Mouse (Mus musculus) brain, embryonic 14.5 days (tissue): Measurements from ENCODE around the gene Hcrtr1. TPM values are rescaled to one million over a fixed set of nuclear protein-coding genes. Genes with fewer than 3 reads are reported as not detected.

Experiments used
- DNase-seq: peaks from one replicate; pipeline ENCODE4 v3.0.0-alpha.2; 2011; ENCODE audit warnings: low read depth
- CTCF ChIP-seq: fragments of 200-500 bp; IDR thresholded peaks from 2 replicates; pipeline ENCODE4 v1.5.1; 2012; ENCODE audit warnings: inconsistent platforms, mild to moderate bottlenecking, moderate library complexity, borderline replicate concordance; ENCODE audit not compliant: insufficient read depth, insufficient read length; ENCODE audit errors: extremely low read depth
- POLR2A ChIP-seq: fragments of 200-500 bp; IDR thresholded peaks from 2 replicates; pipeline ENCODE4 v1.6.1; 2012; ENCODE audit warnings: mild to moderate bottlenecking, inconsistent platforms, borderline replicate concordance; ENCODE audit not compliant: poor library complexity, insufficient read depth, insufficient read length, severe bottlenecking; ENCODE audit errors: extremely low read depth
- polyA plus RNA-seq: library from polyadenylated mRNA; depleted of rRNA; stranded (reverse); fragments of >200 nt; gene quantifications from 2 replicates; pipeline ENCODE4 v1.2.3, GENCODE M21; 2012

Gene Hcrtr1
- polyA plus RNA-seq, 1 experiment, result 2.0 TPM

DNA sequence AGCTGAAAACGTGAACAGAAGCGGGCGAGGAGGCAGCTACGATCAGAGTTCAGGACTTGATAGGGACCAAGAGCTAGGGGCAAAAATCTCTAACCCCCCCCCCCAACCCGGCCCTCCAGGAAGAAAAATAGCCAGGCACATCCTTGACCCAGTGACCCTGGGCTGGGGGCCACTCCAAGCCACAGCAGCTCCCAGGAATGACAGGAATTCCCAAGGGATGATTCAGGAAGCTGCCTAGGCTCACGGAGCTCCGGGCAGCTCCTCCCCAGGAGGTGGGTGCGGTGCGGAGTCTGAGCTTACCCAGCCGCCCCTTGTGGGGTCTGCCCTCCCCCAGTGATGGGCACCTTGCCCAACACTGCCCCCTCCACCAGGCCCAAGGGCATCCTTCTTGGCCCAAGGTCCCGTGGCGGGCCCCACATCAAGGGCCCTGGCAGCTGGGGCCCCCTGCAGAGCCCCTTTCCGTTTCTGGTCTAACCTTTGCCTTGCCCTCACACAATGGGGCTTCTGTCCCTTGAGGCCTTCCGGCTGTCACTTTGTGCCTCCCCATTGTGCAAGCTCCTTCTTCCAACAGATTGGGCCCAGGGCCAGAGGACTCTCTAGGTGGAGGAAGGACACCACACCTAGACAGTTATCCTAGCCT is 36.0 kb upstream of the Hcrtr1 start, which contains the start of gene Tinagl1:
Gene Tinagl1 (minus strand): TSS at position 51 of the 640 bp plus-strand sequence.
- DNase-seq, result no peak
- TF ChIP-seq CTCF, result no peak
- TF ChIP-seq POLR2A, result no peak

DNA sequence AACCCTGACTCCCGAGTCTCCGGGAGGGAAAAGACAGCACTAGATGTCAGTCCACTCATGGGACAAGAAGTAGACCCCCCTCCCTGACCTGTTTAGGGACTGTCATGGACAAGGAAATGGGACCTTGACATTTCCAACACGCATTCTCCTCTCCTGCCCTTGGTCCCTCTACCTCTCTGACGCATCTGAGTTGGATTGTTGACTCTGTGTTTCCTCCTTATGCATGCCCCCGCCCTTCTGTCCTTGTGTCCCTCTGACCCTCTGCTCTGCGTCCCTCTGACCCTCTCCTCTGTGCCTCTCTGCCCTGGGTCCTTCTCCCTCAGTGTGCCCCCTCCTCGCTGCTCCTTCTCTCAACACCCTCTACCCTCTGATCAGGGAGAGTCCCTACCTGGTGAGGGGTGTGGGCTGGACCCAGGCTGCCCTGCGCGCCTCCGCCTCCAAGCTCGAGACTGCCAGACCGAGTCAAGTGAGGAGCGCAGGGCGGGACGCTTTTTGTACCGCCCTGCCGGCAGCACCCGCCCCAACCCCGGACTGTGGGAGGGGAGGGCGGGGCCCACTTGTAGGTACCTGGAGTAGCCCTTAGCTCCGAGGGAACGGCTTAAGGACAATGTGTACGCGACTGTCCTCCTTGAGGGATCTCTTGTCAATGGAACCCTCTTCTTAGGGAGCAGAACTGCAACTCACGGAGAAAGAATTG is 35.3 kb upstream of the Hcrtr1 start:
- TF ChIP-seq POLR2A, result no peak
- TF ChIP-seq CTCF, result no peak
- DNase-seq, result no peak

DNA sequence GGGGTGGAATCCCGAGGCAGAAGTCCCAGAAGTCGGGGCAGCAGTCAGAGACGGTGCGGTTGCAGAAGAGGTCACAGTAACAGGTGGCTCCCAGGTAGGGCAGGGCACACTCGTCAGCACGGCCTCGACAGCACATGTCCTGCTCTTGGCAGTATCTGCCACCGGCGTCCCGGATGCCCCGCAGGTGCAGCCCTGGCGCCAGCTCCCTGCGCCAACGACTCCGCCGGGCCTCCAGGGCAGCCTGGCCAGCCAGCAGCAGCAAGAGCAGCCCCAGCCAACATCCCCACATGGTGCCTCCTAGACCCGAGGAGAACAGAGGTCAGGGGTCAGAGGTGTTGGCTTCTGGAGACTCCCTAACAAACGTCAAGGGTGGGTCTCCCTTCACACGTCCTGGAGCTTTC is 34.8 kb upstream of the Hcrtr1 start:
- no peak for DNase-seq
- TF ChIP-seq POLR2A (no peak), CTCF (no peak)

DNA sequence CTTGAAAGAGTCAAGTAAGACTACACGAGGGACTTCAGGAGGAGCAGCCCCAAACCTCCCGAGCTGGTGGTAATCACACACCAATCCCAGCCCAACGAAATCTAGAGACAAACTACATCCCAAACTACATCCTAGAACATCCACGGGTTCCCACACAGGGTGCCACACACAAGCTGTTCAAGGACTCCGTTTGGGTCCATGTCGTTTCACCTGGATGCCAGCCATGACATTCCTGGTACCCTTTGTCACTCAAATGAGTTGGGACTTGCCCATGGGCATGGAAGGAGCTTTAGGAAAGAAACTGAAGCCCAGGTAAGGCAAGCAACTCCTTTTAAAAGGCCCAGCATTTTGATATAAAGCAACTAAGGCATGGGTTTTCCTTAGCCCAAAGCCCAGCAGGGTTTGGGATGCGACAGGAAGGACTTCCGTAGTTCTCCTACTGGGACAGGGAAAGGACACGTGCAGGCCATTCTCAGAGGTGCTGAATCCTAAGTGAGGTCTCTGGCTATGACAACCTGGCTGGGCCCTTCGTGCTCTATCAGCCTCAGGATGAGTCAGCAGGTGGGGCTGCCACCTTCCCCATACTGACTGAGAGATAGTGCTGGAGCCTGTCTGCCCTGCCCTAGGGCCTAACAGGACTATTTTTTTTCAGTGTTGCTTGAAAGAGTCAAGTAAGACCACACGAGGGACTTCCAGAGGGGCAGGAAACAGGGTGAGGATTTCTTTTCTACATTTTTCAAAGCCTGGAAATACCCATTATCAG is 34.1 kb upstream of the Hcrtr1 start:
- DNase-seq, result no peak
- no peak for TF ChIP-seq POLR2A
- no peak for TF ChIP-seq CTCF

DNA sequence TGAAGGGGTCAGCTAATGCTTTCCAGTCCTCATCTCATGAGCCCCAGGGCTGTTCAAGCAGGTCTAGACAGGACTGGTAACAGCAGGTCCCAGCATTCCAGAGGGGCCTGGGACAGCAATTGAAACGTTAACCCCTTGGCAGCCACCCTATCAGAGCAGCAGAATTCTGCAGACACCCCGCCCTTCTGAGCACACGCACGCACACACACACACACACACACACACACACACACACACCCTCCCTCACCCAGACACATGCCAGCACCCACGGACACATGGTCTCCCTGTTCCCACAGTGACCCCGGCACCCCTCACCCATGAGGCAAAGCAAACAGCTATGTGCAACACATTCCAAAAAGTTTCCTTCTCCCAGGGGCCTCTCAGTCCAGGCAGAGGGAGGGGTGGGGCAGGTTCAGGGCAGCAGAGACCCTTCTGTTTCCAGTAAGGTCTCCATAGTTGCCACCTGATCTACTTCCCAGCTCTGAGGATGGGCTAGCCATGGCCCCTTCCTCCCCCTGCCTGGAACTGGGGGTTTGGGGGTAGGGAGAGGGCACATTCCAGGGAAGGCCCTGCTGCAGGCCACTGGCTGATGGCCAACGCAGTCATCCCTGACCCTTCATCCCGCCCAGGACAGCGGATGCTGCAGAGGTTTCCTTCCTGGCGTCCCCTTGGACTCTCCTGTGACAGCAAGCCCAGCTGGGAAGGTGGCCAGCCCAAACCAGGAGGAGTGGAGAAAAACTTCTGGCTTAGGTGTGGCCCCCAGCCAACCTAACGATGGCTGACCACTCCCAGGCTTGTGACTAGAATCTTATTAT is 33.0 kb upstream of the Hcrtr1 start:
- TF ChIP-seq CTCF (no peak), POLR2A (no peak)
- DNase-seq, result no peak

DNA sequence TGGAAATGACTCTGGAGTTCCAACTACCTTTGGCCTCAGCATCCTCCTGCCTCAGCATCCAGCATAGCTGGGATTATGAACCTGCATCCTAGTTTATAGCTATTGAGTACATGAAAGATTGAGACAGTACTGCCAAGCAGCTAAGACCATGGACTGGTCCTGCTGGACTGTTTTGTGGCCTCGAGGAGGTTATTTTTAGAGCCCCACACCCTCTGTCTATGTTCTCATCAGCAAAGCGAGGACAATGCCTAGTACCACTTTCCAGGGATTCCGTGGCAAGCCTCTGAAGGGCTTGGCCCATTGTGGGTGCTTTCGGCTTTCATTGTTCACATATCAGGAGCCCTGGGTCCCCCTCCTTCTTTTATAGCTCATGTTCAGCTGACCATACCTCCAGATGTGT is 31.2 kb upstream of the Hcrtr1 start:
- DNase-seq, result no peak
- TF ChIP-seq POLR2A (no peak), CTCF (no peak)

DNA sequence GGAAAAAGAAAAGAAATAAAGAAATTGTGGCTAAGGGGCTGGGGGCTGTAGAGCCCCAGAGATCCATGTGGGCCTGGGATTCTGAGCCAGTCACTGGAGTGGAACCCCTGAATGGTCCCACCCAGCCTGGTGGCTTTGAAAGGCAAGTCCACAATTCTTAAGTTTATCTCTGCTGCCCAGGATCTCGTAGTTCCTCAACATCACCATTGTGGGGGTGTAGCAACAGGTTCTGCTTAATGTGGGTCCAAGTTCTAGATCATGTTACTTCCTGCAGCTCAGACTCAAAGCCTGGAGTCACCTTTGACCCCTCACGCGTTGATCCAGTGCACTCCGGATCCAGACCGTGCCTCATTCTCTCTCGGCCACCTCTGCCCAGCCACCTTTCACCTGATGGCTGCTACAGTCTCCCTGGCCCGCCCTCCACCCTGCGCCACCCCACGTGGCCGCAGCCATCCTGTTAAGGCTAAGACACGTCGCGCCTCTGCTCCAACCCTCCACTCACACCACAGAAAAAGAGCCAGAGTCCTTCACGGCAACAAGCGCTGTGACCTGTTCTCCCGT is 30.3 kb upstream of the Hcrtr1 start:
- no peak for TF ChIP-seq CTCF
- TF ChIP-seq POLR2A, result no peak
- no peak for DNase-seq

DNA sequence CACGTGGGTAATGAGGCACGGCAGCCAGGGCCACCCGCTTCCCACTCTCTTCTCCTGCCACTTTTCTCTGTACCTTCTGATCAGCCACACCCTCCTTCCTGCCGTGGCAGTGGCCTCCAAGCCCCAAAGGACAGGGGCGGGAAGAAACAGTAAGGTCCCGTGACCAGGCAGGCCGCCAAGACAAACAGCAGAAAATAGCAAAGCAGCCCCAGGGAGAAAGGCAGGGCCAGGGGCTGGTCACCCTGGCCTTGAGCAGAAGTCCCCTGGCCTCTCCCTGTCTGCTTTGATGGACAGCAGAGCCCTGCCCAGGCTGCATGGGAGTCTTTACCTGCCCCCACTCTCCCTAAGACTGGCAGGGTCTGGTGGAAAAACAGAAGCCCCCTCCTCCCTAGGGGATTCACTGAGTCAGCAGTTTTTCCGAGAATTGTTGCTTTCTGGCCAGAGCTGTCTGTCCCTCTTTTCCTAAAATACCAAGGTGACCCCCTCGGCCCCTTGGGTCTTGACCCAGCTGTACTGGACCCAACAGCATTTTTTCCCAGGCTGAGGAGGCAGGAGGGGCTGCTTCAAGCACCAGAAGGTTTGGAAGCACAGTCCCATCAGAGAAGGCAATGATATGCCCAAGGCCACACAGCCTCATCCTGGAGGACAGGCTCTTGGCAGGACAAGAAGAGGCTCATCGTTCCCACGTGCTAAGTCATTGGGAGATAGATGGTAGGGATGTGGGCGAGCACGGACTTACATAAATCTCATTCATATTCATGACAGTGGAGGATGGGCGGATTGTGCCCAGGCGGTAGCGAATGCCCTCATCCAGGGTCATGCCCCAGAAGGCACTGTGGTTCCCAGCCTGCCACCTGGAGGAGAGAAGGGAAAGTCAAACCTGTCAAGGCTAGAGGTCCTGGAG is 29.4 kb upstream of the Hcrtr1 start:
- TF ChIP-seq CTCF (no peak), POLR2A (no peak)
- peak; percentile 54 for DNase-seq

DNA sequence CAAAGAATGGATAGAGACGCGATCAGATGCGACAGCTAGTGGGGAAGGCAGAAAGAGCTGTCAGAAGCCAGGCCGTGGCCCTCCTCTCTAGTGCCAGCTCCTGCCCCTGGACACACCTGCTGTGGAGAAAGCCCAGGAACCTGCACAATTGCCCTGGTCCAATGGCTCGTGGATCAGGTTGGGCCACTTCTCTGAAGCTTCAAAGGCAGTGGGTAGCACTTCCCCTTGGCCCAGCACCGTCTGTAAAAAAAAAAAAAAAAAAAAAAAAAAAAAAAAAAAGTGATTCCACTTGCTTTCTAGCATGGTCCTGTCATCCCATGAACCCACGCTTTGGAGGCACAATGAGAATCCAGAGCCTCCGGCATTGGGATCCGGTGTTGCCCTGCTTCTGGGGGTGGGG is 28.7 kb upstream of the Hcrtr1 start:
- no peak for TF ChIP-seq CTCF
- no peak for TF ChIP-seq POLR2A
- no peak for DNase-seq

DNA sequence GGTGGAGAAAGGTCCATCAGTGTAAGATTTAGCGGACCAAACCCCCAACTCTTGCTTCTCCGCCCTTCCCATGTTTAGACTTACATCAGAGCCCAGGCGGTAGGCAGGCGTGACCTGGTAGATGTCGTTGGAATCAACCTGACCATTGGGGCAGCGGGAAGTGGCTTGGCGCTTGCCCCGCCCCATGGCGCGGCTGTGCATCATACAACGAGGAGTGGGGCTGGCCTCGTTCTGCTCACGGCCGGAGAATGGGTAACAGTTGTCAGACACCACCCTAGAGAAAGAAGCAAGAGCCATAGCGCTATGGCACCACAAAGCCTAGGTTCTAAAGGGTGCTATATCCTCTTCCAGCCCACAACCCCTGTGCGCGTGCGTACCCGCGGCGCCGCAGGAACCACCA is 28.2 kb upstream of the Hcrtr1 start:
- TF ChIP-seq CTCF (no peak), POLR2A (no peak)
- DNase-seq, result no peak
